Comparison of ENCODE assay signal across 22 mouse cellular contexts in the genomic region with DNA sequence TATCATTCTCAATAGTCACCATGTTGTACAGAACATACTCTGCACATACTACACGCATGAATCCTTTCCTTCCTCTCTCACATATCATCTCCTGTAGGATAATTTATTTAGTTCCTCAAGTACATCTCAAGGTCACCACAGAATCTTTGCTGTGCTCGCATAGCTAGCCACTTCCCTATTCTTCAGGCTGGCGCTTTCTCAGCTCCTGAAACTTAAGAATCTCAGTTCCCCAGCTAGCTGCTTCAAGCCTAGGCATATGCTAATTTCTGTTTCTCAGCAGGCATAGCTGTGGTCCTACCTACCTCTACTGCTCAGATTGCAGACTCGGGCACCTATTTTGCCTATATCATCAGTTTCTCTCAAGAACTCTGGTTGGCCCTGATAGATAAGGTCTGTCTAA.
"Had no signal": no experiment of that assay in that cellular context is flagged by ENCODE, and none has a peak within 500 bp of the region (broad histone marks: within the 10 kb centered on the region; RNA-seq: fewer than 3 reads in every experiment).

No protein-coding gene starts in this region.

- H3K4me3 ChIP-seq: layer of hippocampus, adult 2 months; liver, embryonic 12.5 days; liver, embryonic 15.5 days; lung, embryonic 15.5 days; midbrain, embryonic 12.5 days; midbrain, embryonic 15.5 days; neural tube, embryonic 12.5 days; neural tube, embryonic 15.5 days had no signal

- DNase-seq: kidney, adult 2 months; kidney, postnatal 25 days; layer of hippocampus, adult 9-11 months; lung, adult 18-20 months; lung, postnatal 10 days; lung, postnatal 36 days; right cerebral cortex, adult 18-20 months; right cerebral cortex, postnatal 14 days; right cerebral cortex, postnatal 4 days; thymus, postnatal 14 days; thymus, postnatal 4 days had no signal

- H3K27me3 ChIP-seq: liver, embryonic 12.5 days; liver, embryonic 15.5 days; lung, embryonic 15.5 days; midbrain, embryonic 12.5 days; midbrain, embryonic 15.5 days; neural tube, embryonic 12.5 days; neural tube, embryonic 15.5 days had no signal

- H3K9ac ChIP-seq: liver, embryonic 12.5 days; liver, embryonic 15.5 days; lung, embryonic 15.5 days; midbrain, embryonic 12.5 days; midbrain, embryonic 15.5 days; neural tube, embryonic 12.5 days; neural tube, embryonic 15.5 days had no signal

- H3K27ac ChIP-seq: kidney, postnatal 0 days; layer of hippocampus, adult 2 months; liver, embryonic 12.5 days; liver, embryonic 15.5 days; lung, embryonic 15.5 days; midbrain, embryonic 12.5 days; midbrain, embryonic 15.5 days; neural tube, embryonic 12.5 days; neural tube, embryonic 15.5 days; stomach, postnatal 0 days had no signal

- H3K36me3 ChIP-seq: liver, embryonic 12.5 days; liver, embryonic 15.5 days; lung, embryonic 15.5 days; midbrain, embryonic 12.5 days; midbrain, embryonic 15.5 days; neural tube, embryonic 12.5 days; neural tube, embryonic 15.5 days had no signal

- H3K4me2 ChIP-seq: liver, embryonic 12.5 days; liver, embryonic 15.5 days; lung, embryonic 15.5 days; midbrain, embryonic 12.5 days; midbrain, embryonic 15.5 days; neural tube, embryonic 12.5 days; neural tube, embryonic 15.5 days had no signal

- ATAC-seq: intestine, postnatal 0 days; liver, embryonic 12.5 days; midbrain, embryonic 15.5 days had no signal

- H3K9me3 ChIP-seq: liver, embryonic 12.5 days; liver, embryonic 15.5 days; lung, embryonic 15.5 days; midbrain, embryonic 12.5 days; midbrain, embryonic 15.5 days; neural tube, embryonic 12.5 days; neural tube, embryonic 15.5 days had no signal

- H3K4me1 ChIP-seq: liver, embryonic 12.5 days; liver, embryonic 15.5 days; lung, embryonic 15.5 days; midbrain, embryonic 12.5 days; midbrain, embryonic 15.5 days; neural tube, embryonic 12.5 days; neural tube, embryonic 15.5 days had no signal
